Mouse (Mus musculus) right cerebral cortex, adult 18-20 months (tissue): Measurements from ENCODE around the gene Gm12569.

Experiments
- DNase-seq: peaks from one replicate; pipeline ENCODE4 v3.0.0; 2022; ENCODE audit warnings: mixed read lengths

Gene Gm12569

DNA sequence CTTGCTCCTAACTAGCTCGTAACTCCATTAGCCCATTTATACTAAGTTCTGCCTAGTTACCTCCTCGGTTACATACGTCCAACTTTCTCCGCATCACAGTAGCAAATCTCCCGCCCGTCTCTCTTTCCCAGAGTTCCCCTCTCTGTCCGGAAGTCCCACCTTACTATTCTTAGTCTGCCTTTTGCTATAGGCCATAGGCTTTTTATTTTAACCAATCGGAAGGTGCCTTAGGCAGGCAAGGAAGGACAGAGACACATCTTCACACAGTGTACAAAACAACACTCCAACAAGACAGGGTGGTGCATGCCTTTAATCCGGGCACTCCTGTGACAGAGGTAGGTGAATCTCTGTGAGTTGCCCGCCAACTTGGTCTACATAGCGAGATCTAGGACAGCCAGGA, at the start of gene Gm12569:
Gm12569 (plus strand) TSS at position 166 of the 400 bp plus-strand sequence.
- DNase-seq, result no peak

DNA sequence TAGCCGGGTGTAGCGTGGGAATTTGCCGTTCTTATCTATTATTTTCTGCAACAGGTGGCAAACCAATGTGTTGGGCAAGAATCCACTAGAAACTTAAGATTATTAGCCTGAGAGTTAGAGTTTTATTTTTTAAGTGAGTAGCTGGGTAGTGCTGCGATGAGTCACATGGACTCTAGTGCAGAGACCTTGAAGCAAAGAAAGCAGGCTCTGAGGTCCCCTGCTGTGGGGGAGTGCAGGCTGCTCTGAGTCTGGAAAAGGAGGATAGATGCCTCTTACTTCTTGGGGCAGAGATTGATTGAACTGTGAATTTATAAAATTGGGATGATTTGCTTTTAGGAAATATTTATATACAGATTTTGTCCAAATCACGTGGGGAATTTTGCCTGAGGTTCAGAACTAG, 17.5 kb upstream of the Gm12569 start:
- no peak for DNase-seq

DNA sequence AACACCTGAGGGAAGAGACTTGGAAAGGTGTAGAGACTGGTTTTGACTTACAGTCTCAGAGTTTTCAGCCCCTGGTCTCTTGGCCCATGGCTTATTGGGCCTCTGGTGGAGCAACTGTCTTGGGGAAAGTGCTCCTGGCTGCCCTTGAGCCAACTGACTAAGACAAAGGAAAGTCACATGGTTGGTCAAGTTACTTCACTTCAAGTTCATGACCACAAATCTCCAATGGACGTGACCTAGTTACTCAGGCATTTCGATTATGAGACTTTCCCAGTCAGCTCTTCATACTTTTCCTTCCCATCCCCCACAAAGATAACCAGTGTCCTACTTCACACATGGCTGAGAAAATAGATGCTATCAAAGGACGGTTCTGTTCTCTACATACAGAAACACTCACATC, 12.5 kb upstream of the Gm12569 start:
- DNase-seq, result no peak

- DNase-seq, result no peak
These were observed 8.8 kb upstream of the Gm12569 start for GRCm38 (mm10) chr11:51211426-51211825.

DNA sequence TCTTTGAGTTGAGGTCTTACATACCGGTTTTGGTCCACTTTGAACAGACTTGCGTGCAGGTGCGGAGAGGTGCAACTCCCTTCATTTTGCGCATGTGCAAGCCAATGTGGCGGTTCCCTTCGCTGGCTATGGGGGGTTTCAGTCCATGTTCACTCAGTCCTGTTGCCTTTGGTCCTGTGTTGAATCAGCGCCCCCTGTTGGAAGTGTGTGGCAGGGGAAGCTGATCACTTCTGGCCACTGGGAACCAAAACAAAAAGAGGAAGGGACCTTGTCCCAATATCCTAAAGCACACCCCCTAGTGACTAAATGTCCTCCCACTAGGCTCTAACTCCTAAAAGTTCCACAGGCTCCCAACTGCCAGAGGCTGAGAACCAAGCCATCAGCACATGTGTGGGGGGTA, 6.3 kb upstream of the Gm12569 start:
- DNase-seq, result no peak

GRCm38 (mm10) chr11:51219396-51219980, 785 bp upstream of the Gm12569 start:
- DNase-seq, result no peak

DNA sequence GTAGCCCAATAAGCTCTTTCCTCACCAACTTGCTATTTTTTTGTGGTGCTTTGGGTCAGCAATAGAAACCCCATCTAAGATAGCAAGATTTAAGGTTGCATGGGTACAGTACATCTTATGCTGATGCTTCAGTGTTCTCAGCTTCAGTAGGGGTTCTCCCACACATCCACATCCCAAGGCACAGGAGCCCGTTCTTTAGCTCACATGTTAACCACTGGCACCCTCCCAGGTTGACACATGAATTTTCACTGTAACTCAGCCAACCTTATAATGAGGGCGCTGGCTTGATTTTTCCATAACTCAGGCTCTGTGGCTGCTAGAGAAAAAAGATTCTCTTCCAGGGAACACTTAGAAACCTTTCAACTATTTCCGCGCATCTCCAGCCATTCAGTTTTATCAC, 6.8 kb downstream of the Gm12569 start:
- DNase-seq, result peak; percentile 79

DNA sequence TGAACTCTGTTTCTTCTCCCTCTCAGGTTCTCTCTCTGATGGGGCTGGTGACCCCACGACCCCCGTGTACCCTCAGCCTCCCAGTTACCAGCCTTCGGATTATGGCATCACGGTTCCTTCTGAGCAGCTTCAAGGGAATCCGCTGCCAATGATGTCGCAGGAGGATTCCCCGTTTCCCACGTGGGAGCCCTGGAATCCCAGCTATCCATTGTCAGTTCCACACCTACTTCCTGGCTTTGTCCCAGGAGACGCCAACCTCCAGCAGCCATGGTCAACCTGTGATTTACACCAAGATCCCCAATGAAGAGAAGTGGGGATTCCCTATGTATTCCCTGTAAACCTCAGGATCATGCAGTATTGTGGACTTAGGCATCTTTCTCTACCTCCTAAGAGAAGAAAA, 14.4 kb downstream of the Gm12569 start:
- no peak for DNase-seq

- no peak for DNase-seq
These were observed 22.6 kb downstream of the Gm12569 start for GRCm38 (mm10) chr11:51242897-51243296.

GRCm38 (mm10) chr11:51257006-51257405, 36.7 kb downstream of the Gm12569 start:
- DNase-seq, result no peak

DNA sequence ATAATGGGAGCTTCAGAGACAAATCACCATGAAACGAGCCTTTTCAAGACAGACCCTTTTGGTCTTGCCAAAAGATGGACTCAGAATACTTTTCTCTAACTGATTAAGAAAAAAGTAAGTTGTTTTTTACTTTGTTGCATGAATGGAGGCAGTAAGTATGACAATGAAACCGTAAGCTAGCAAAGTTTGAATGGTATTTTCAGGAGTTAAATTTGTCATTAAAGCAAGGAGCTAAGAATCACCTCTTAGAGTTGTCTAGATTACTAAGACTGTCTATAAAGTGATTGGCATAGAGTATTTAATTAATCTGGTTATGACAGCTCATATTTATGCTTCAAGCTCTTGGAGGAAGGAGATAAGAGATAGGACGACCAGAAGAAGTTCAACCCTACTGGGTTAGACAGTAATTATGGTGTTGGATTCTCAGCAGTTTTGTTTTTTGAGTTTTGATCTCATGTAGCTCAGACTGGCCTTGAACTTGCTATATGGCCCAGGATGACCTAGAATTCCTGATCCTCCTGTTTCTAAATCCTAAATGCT, 41.5 kb downstream of the Gm12569 start, which contains the start of gene Clk4:
Clk4 (plus strand) TSS at position 51 of the 540 bp plus-strand sequence.
- no peak for DNase-seq

- DNase-seq, result peak; percentile 99
These were observed 42.3 kb downstream of the Gm12569 start, which contains the start of gene BC049762 for GRCm38 (mm10) chr11:51262342-51263285. BC049762 (minus strand) TSS chr11:51263046.

GRCm38 (mm10) chr11:51263286-51263831, 43.1 kb downstream of the Gm12569 start:
- no peak for DNase-seq

DNA sequence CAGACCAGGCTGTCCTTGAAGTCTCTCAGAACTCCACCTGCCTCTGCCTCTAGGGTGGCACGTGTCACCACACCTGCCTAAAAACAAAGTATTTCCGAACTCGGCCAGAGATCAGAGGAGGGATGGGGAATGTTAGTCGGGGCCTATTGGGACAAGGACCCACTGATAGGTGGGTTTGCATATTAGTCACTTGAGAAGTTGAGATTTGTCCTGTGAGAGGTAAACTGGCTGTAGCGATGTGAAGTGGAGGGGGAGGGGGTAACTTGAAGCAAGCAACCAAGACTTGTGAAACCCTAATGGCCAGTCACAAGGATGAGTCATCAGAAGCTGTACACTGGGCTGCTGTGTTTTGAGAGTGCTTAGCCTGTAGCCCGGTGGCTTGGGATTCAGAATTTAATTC, 44.1 kb downstream of the Gm12569 start:
- no peak for DNase-seq

- DNase-seq, result peak; percentile 39
These were observed 45.1 kb downstream of the Gm12569 start for GRCm38 (mm10) chr11:51265326-51265725.

- no peak for DNase-seq
These were observed 54.1 kb downstream of the Gm12569 start for GRCm38 (mm10) chr11:51274418-51274817.
